Mouse (Mus musculus) megakaryocyte-erythroid progenitor cell, adult 5 weeks (primary cell): ENCODE data around the gene Ppp1r9b. TPM values are rescaled to one million over a fixed set of nuclear protein-coding genes. Genes with fewer than 3 reads are reported as not detected.

Experiments used
- polyA plus RNA-seq: library from polyadenylated mRNA; stranded (reverse); fragments of >175 nt; gene quantifications from 2 replicates; pipeline ENCODE4 v1.2.3, GENCODE M21; 2012

The Ppp1r9b gene
- polyA plus RNA-seq: 225 and 260 TPM in 2 replicates

GRCm38 (mm10) chr11:94990749-94991577, at the start of gene Ppp1r9b:
Gene Ppp1r9b (plus strand): TSS chr11:94991035.

DNA sequence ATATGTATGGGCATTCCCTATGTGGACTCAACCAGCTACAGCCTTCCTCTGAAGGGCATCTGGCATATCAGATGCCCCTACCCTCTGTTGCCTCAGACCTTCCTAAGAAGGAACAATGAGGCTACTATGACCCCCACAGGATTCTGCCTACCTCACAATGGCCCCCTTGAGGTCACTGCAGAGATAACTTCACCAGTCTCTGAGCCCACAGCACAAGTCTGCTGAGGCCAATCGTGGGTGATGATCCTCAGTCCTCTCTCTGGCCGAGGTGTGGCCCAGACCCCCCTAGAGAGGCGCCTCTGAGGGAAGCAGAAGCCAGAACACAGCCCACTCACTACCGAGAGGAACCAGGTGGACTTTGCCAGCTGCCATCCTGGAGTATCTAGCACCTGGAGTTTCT, 23.4 kb upstream of the Ppp1r9b start, which contains the start of gene Hils1:
Gene Hils1, plus strand, starts transcription at position 175 of the 400 bp plus-strand sequence.

DNA sequence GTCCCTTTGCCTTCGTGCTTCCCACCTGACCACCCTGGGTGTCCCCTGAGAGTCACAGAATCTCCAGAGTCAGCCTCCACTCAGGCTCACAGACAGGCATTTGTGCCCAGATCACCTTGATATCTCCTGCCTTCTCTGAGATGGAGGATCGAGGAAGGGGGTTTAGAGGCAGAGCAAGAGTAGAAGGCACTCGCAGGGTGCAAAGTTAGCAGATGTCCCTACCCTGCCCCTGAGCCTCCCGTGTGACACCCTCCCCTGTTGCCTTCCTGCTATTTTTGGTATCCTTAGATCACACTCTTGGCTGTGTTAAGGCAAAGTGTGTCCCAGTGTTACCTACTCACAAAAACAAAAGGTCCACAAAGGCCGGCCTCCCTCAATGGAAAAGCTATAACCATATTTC, 14.6 kb upstream of the Ppp1r9b start, which contains the start of gene Sgca:
Gene Sgca, minus strand, starts transcription at position 129 of the 400 bp plus-strand sequence.

DNA sequence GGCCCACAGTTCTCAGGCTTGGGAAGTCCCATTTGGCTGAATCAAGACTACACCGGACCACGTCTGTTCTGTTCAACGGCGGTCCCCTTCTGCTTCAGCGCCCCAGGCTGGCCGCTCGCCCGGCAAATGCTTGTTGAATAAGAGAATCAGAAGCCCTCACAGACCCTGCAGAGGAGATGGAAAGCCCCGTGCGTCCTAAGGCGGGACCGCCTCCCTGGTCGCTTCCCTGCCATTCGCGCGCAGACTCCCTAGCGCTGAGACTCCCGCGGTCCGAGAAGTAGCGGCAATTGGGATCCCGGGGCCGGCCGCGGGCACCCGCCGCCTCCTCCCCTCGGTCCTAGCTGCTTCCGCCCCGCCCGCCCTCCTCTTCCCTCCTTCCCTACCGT, 18.8 kb downstream of the Ppp1r9b start, which contains the start of gene Samd14:
Gene Samd14, plus strand, starts transcription at position 251 of the 386 bp plus-strand sequence.

GRCm38 (mm10) chr11:95041139-95041609, 50.3 kb downstream of the Ppp1r9b start, which contains the start of gene Pdk2:
Gene Pdk2 (minus strand): TSS chr11:95041354.

Other genes starting within 250 kb of the Ppp1r9b start
- gene Cdc34b, start 249.3 kb upstream of the Ppp1r9b start, polyA plus RNA-seq: 0.04 TPM in 1 of 2 replicates, not detected in the other
- not detected in 2 replicates for gene Tmem92, start 208.3 kb upstream of the Ppp1r9b start, polyA plus RNA-seq
- 0.12 and 0.71 TPM in 2 replicates for gene Col1a1, start 54.8 kb upstream of the Ppp1r9b start, polyA plus RNA-seq
- gene Hils1, start 23.4 kb upstream of the Ppp1r9b start, polyA plus RNA-seq: not detected in 2 replicates
- gene Sgca, start 14.7 kb upstream of the Ppp1r9b start, polyA plus RNA-seq: not detected in 2 replicates
- gene Samd14, start 18.8 kb downstream of the Ppp1r9b start, polyA plus RNA-seq: 163 and 192 TPM in 2 replicates
- 15.8 and 18.5 TPM in 2 replicates for gene Pdk2, start 50.3 kb downstream of the Ppp1r9b start, polyA plus RNA-seq
- 0.23 and 0.24 TPM in 2 replicates for gene Itga3, start 85.8 kb downstream of the Ppp1r9b start, polyA plus RNA-seq
- 0.02 and 0.19 TPM in 2 replicates for gene Dlx3, start 129.1 kb downstream of the Ppp1r9b start, polyA plus RNA-seq
- 0.08 TPM in 1 of 2 replicates, not detected in the other for gene Dlx4, start 155.2 kb downstream of the Ppp1r9b start, polyA plus RNA-seq